Mouse (Mus musculus) gonadal fat pad, adult 2 months (tissue): ENCODE data around the gene Ankrd1. TPM values are rescaled to one million over a fixed set of nuclear protein-coding genes. Genes with fewer than 3 reads are reported as not detected.

ENCODE experiments used
- DNase-seq: peaks from one replicate; pipeline ENCODE4 v3.0.0-alpha.2; 2012; ENCODE audit warnings: low read depth
- polyA plus RNA-seq: library from polyadenylated mRNA; depleted of rRNA; stranded (reverse); fragments of >200 nt; gene quantifications from 2 replicates; pipeline ENCODE4 v1.2.3, GENCODE M21; 2012; rRNA removed

Gene Ankrd1
- polyA plus RNA-seq, 1 experiment: 0.11 TPM

- no peak for DNase-seq
Measured at GRCm38 (mm10) chr19:36110465-36110864, 9.4 kb downstream of the Ankrd1 start.

GRCm38 (mm10) chr19:36109318-36109944 lies 10.5 kb downstream of the Ankrd1 start:
- no peak for DNase-seq

- DNase-seq: no peak
Measured at GRCm38 (mm10) chr19:36103909-36104308, 16.0 kb downstream of the Ankrd1 start.

GRCm38 (mm10) chr19:36098916-36099315 lies 21.0 kb downstream of the Ankrd1 start:
- no peak for DNase-seq

GRCm38 (mm10) chr19:36098265-36098664 lies 21.6 kb downstream of the Ankrd1 start:
- no peak for DNase-seq

GRCm38 (mm10) chr19:36097194-36097593 lies 22.7 kb downstream of the Ankrd1 start:
- DNase-seq: no peak

- no peak for DNase-seq
Measured at GRCm38 (mm10) chr19:36090781-36091180, 29.1 kb downstream of the Ankrd1 start.

- DNase-seq: peak; percentile 42
Measured at GRCm38 (mm10) chr19:36083262-36084225, 36.4 kb downstream of the Ankrd1 start, which contains the start of gene Rpp30. Gene Rpp30, plus strand, starts transcription at chr19:36083716.

- peak; percentile 13 for DNase-seq
Measured at GRCm38 (mm10) chr19:36082606-36083261, 37.2 kb downstream of the Ankrd1 start.

GRCm38 (mm10) chr19:36062801-36063529 lies 56.9 kb downstream of the Ankrd1 start:
- no peak for DNase-seq

Other genes starting within 250 kb of the Ankrd1 start
- gene Htr7, start 62.6 kb downstream of the Ankrd1 start, polyA plus RNA-seq: 0.30 and 0.36 TPM in 2 replicates
- 3.5 and 3.7 TPM in 2 replicates for gene Rpp30, start 36.4 kb downstream of the Ankrd1 start, polyA plus RNA-seq
- gene Pcgf5, start 228.2 kb upstream of the Ankrd1 start, polyA plus RNA-seq: 5.5 and 5.9 TPM in 2 replicates